Mouse (Mus musculus) stomach, embryonic 16.5 days (tissue): Measurements from ENCODE around the gene Zdhhc6. TPM values are rescaled to one million over a fixed set of nuclear protein-coding genes. Genes with fewer than 3 reads are reported as not detected.

Experiments used
- ATAC-seq: fragments of 200-750 bp; cut with Nextera tagmentation; 2 replicates; pipeline ENCODE4 v1.8.0; 2017; ENCODE audit warnings: moderate number of reproducible peaks, moderate TSS enrichment; ENCODE audit not compliant: insufficient read depth, low FRiP score
- H3K27ac ChIP-seq: fragments of 300-500 bp; sonication (generic); 2 replicates; pipeline ENCODE4 v1.5.1; 2014; ENCODE audit warnings: low read length
- H3K27me3 ChIP-seq: fragments of 300-500 bp; sonication (generic); 2 replicates; pipeline ENCODE4 v1.6.1; 2014; ENCODE audit warnings: low read length, control low read depth, mixed read lengths; ENCODE audit not compliant: control insufficient read depth, insufficient read depth
- H3K36me3 ChIP-seq: fragments of 300-500 bp; sonication (generic); 2 replicates; pipeline ENCODE4 v1.6.1; 2014; ENCODE audit warnings: low read length; ENCODE audit not compliant: control insufficient read depth, insufficient read depth
- H3K4me1 ChIP-seq: fragments of 300-500 bp; sonication (generic); 2 replicates; pipeline ENCODE4 v1.6.1; 2014; ENCODE audit warnings: low read length, control low read depth, mixed read lengths; ENCODE audit not compliant: control insufficient read depth, insufficient read depth
- H3K4me2 ChIP-seq: fragments of 300-500 bp; sonication (generic); 2 replicates; pipeline ENCODE4 v1.6.1; 2014; ENCODE audit warnings: low read depth, low read length, mixed read lengths
- H3K4me3 ChIP-seq: fragments of 300-500 bp; sonication (generic); replicated peaks from 2 replicates; pipeline ENCODE4 v1.5.1; 2014; ENCODE audit warnings: mild to moderate bottlenecking, low read length
- H3K9ac ChIP-seq: fragments of 300-500 bp; sonication (generic); 2 replicates; pipeline ENCODE4 v1.6.1; 2014; ENCODE audit warnings: low read length
- H3K9me3 ChIP-seq: fragments of 300-500 bp; sonication (generic); replicated peaks from 2 replicates; pipeline ENCODE4 v1.6.1; 2016; ENCODE audit warnings: low read length, control low read depth; ENCODE audit not compliant: control insufficient read depth
- WGBS: fragments of 180-500 bp; shearing (Covaris S2); extraction: QIAGEN DNeasy Blood & Tissue Kit; methylation state at CpG from one replicate; pipeline ENCODE4 v1.1.7; 2014; 5-methylcytosine and 5-hydroxymethylcytosine counted together
- polyA plus RNA-seq: library from polyadenylated mRNA; unstranded; fragments of >200 nt; fragmentation: Nextera tagmentation; extraction: Ambion mirVana; gene quantifications from 2 replicates; pipeline ENCODE4 v1.2.1, GENCODE M21; 2015

Gene Zdhhc6
- polyA plus RNA-seq, 1 experiment from 2014 or later = 85.8 TPM

- H3K4me3 ChIP-seq = no peak overlapping the region
- no peaks in the 10 kb centered on the region for H3K36me3 ChIP-seq
- no peaks in the 10 kb centered on the region for H3K9me3 ChIP-seq
- no peak overlapping the region for H3K9ac ChIP-seq
- H3K27ac ChIP-seq = no peak overlapping the region
- ATAC-seq = no peak
- no peak overlapping the region for H3K4me2 ChIP-seq
- WGBS = 51% methylated on average over 9 of the region's 9 CpGs
- peaks cover 3% of the 10 kb centered on the region; the same call in 1 of the 2 replicates for H3K4me1 ChIP-seq
- H3K27me3 ChIP-seq = no peaks in the 10 kb centered on the region; the same call in 1 of the 2 replicates
These were observed 67.8 kb downstream of the Zdhhc6 start for GRCm38 (mm10) chr19:55247991-55248520.

- Histone ChIP-seq H3K4me3 (no peak overlapping the region), H3K4me1 (0 out of 2 replicates have a peak, but pooled peaks cover 3% of the 10 kb centered on the region), H3K4me2 (no peak overlapping the region), H3K36me3 (no peaks in the 10 kb centered on the region), H3K9me3 (no peaks in the 10 kb centered on the region), H3K9ac (no peak overlapping the region), H3K27me3 (no peaks in the 10 kb centered on the region; the same call in 1 of the 2 replicates), H3K27ac (no peak overlapping the region)
- 79% methylated on average over 5 of the region's 5 CpGs for WGBS
- ATAC-seq = no peak
These were observed 68.3 kb downstream of the Zdhhc6 start for GRCm38 (mm10) chr19:55247563-55247962.

- whole genome bisulfite sequencing = 13% methylated on average over 7 of the region's 7 CpGs
- no peak overlapping the region for H3K4me2 ChIP-seq
These were observed 71.0 kb downstream of the Zdhhc6 start for GRCm38 (mm10) chr19:55244791-55245231.

GRCm38 (mm10) chr19:55241186-55241645 lies 74.6 kb downstream of the Zdhhc6 start, which contains the start of gene Gucy2g:
Gene Gucy2g (minus strand): TSS chr19:55241236.
- ATAC-seq = no peak
- 78% methylated on average over 6 of the region's 6 CpGs for WGBS
- H3K4me2 ChIP-seq = no peak within 1 kb of the TSS

More at GRCm38 (mm10) chr19:55244791-55245231, 71.0 kb downstream of the Zdhhc6 start:
- Histone ChIP-seq H3K9me3 (no peaks in the 10 kb centered on the region), H3K27me3 (no peaks in the 10 kb centered on the region; the same call in 1 of the 2 replicates), H3K36me3 (no peaks in the 10 kb centered on the region), H3K9ac (no peak overlapping the region), H3K27ac (peak overlapping the region; percentile 3; the same call in 1 of the 2 replicates), H3K4me3 (no peak overlapping the region), H3K4me1 (0 out of 2 replicates have a peak, but pooled peaks cover 3% of the 10 kb centered on the region)
- ATAC-seq = peak; percentile 77

GRCm38 (mm10) chr19:55239766-55240426 lies 75.9 kb downstream of the Zdhhc6 start:
- no peak overlapping the region for H3K4me2 ChIP-seq
- no peak for ATAC-seq
- H3K9me3 ChIP-seq = no peaks in the 10 kb centered on the region
- no peaks in the 10 kb centered on the region; the same call in 1 of the 2 replicates for H3K27me3 ChIP-seq
- H3K4me1 ChIP-seq = no peaks in the 10 kb centered on the region
- H3K27ac ChIP-seq = no peak overlapping the region
- no peaks in the 10 kb centered on the region for H3K36me3 ChIP-seq
- H3K4me3 ChIP-seq = no peak overlapping the region
- WGBS = 57% methylated on average over 6 of the region's 6 CpGs
- no peak overlapping the region for H3K9ac ChIP-seq

More at GRCm38 (mm10) chr19:55241186-55241645, 74.6 kb downstream of the Zdhhc6 start, which contains the start of gene Gucy2g:
- Histone ChIP-seq H3K36me3 (no peaks in the 10 kb centered on the region), H3K9ac (no peak within 1 kb of the TSS), H3K4me1 (0 out of 2 replicates have a peak, but pooled peaks cover 3% of the 10 kb centered on the region), H3K27ac (no peak within 1 kb of the TSS), H3K27me3 (no peaks in the 10 kb centered on the region; the same call in 1 of the 2 replicates), H3K4me3 (no peak within 1 kb of the TSS), H3K9me3 (no peaks in the 10 kb centered on the region)

- no peak overlapping the region for H3K4me2 ChIP-seq
- no peaks in the 10 kb centered on the region for H3K27me3 ChIP-seq
- no peak overlapping the region for H3K9ac ChIP-seq
- H3K9me3 ChIP-seq = no peaks in the 10 kb centered on the region
- no peak for ATAC-seq
- 76% methylated on average over 5 of the region's 5 CpGs for WGBS
- H3K4me1 ChIP-seq = no peaks in the 10 kb centered on the region
- no peak overlapping the region for H3K27ac ChIP-seq
- no peak overlapping the region for H3K4me3 ChIP-seq
- no peaks in the 10 kb centered on the region for H3K36me3 ChIP-seq
These were observed 79.3 kb downstream of the Zdhhc6 start for GRCm38 (mm10) chr19:55236564-55236963.

- Histone ChIP-seq H3K9ac (no peak overlapping the region), H3K27me3 (no peaks in the 10 kb centered on the region), H3K36me3 (no peaks in the 10 kb centered on the region), H3K9me3 (no peaks in the 10 kb centered on the region), H3K27ac (no peak overlapping the region), H3K4me2 (no peak overlapping the region), H3K4me3 (no peak overlapping the region), H3K4me1 (no peaks in the 10 kb centered on the region)
- no peak for ATAC-seq
- 19% methylated on average over 2 of the region's 2 CpGs for WGBS
These were observed 79.8 kb downstream of the Zdhhc6 start for GRCm38 (mm10) chr19:55236026-55236425.

- no peak overlapping the region for H3K9ac ChIP-seq
- 38% methylated on average over 8 of the region's 8 CpGs for WGBS
- H3K4me1 ChIP-seq = no peaks in the 10 kb centered on the region
- H3K9me3 ChIP-seq = no peaks in the 10 kb centered on the region
- ATAC-seq = peak; percentile 65
- no peak overlapping the region for H3K4me3 ChIP-seq
- no peaks in the 10 kb centered on the region for H3K27me3 ChIP-seq
- H3K36me3 ChIP-seq = no peaks in the 10 kb centered on the region
- H3K4me2 ChIP-seq = no peak overlapping the region
- H3K27ac ChIP-seq = peak overlapping the region; percentile 19; the same call in 1 of the 2 replicates
These were observed 83.7 kb downstream of the Zdhhc6 start for GRCm38 (mm10) chr19:55232136-55232535.

- Histone ChIP-seq H3K27me3 (no peaks in the 10 kb centered on the region), H3K36me3 (no peaks in the 10 kb centered on the region), H3K4me3 (no peak overlapping the region), H3K27ac (no peak overlapping the region), H3K9ac (no peak overlapping the region), H3K4me2 (no peak overlapping the region), H3K9me3 (no peaks in the 10 kb centered on the region), H3K4me1 (no peaks in the 10 kb centered on the region)
- no peak for ATAC-seq
- WGBS = 68% methylated on average over 10 of the region's 10 CpGs
These were observed 84.8 kb downstream of the Zdhhc6 start for GRCm38 (mm10) chr19:55231081-55231480.
